Mouse (Mus musculus): ENCODE measurements around the gene Fggy. TPM values are rescaled to one million over a fixed set of nuclear protein-coding genes. Genes with fewer than 3 reads are reported as not detected.

Fggy gene
- total RNA-seq, 2 experiments from 2014 or later, result 9.4 to 10.0 TPM

- no peak for DNase-seq
These were observed 172.0 kb downstream of the Fggy start for GRCm38 (mm10) chr4:95729142-95729826.

GRCm38 (mm10) chr4:95731110-95731509 is 173.8 kb downstream of the Fggy start:
- peak in 1 of 2 experiments; percentile 15 for DNase-seq

DNA sequence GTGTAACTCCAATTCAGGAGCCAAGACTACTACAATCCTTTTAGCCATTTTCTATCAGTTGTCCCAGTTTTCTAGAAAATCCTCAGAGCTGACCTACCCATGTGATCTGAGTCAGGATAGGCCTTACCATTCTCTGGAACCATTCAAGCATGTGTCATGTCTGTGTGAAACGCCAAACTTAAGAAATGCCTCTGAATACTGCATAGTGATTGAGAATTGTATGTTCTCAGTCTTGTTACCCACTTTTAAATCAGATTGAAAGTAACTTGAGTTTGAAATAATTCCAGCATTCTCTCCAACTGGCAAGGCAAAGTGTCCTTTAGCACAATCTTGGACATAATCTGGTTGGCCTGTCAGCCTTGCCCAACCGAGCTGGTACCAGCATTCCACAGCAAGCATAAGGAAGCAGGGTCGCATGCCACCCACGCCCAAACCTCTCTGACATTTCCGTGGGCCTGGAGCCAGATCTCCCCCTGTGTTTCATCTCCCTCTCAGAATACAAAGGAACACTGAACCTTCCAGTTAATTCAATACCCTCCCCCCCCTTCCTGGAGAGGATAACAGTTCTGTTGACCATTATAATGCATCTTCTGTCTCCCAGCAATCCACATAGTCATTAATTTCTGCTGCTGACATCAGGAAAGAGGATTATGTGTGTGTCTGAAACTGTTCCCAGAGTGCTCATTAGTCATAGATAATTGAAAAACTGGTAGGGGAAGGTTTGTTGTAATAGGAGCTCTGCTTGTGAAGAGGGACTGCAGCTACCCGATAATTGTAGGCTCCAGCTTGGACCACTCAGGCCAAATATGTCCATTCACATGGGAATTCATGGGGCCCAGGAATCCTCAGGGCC is 176.3 kb downstream of the Fggy start:
- peak in 1 of 2 experiments; percentile 23 for DNase-seq

DNA sequence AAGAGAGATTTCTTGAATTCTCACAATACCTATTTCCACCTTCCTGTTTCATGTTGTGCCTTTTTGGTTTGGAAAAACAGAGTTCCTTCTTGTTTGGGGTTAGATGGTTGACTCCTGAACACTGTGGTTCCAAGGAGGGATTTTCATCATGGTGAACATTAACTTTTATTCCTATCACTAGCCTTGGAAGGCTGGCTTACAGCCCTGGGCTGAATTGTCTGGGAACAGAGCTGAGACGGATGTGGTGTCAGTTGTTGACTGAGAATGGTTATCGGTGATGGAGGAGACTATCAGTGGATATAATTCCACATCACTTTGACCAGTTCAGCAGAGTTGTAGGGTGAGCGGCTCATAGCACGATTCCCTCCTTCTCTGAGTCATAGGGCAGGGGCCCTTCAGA is 178.7 kb downstream of the Fggy start:
- no peak for DNase-seq

GRCm38 (mm10) chr4:95736674-95737073 is 179.4 kb downstream of the Fggy start:
- no peak for DNase-seq

- DNase-seq, result peak in 1 of 2 experiments; percentile 61
These were observed 180.9 kb downstream of the Fggy start for GRCm38 (mm10) chr4:95738179-95738578.

GRCm38 (mm10) chr4:95738725-95739124 is 181.4 kb downstream of the Fggy start:
- no peak for DNase-seq

DNA sequence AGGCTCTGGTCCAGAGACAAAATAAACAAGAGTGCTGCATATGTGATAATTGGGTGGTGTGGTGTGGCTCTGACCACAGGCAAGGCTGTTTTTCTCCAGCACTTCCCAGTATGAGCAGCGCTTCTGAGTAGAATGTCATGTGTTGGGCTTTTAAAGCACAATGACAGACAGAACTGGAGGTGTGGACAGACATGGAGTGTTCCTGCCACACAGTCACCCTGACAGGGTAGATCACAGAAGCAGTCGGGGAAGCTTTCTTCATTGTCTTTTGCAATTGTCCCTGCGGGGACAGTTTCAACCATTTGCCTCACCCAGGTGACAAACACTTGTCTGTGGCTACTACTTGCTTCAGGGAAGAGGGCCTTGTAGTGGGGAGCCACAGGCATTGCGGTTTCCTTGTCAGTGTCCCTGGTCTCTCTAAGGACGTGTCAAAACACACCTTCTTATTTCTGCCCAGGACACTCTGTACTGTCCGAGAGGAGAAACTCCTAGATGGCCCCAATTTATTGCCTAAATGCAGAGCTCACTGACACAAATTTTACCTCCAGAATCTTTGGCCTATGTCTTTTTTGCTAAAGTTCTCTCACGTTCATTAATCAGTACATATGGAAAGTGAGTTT is 183.9 kb downstream of the Fggy start:
- DNase-seq, result peak; percentile 36 to 38

DNA sequence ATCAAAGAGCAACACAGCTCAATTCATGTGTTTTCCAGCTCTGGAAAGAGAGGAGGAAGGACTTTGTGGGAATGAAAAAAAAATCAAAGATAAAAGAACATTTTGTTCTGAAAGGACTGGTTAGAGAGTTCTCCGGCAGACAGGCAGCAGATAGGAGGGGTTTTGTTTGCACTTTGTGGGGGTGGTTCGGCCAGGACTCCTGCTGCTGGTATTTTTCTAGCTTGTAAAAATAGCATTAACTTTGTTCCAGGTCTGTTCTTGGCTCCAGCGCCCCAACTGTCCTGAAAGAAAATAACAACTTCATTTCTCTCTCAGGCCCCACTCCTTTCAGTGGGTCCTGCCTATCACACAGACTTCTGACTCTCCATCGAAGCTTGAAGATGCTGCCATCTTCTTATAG is 185.7 kb downstream of the Fggy start:
- DNase-seq, result peak; percentile 59 to 71

DNA sequence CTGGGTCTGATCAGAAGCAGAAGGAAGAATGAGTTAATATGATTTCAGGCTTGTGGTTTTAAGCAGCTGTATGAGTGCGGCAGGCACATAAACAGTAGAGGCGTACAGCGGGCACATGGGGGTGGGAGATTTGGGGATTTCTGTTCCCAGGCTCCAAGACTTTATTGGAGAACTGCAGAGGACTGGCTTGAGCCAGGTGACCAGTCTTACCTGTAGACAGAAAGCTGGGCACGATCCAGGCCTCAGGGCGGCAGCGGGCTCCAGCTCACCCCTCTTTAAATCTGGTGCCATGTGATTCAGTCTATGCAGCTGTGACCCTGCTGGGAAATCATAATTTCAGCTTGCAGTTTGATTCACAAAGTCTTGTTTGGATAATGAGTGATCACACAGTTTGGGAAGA is 189.6 kb downstream of the Fggy start:
- DNase-seq, result no peak

DNA sequence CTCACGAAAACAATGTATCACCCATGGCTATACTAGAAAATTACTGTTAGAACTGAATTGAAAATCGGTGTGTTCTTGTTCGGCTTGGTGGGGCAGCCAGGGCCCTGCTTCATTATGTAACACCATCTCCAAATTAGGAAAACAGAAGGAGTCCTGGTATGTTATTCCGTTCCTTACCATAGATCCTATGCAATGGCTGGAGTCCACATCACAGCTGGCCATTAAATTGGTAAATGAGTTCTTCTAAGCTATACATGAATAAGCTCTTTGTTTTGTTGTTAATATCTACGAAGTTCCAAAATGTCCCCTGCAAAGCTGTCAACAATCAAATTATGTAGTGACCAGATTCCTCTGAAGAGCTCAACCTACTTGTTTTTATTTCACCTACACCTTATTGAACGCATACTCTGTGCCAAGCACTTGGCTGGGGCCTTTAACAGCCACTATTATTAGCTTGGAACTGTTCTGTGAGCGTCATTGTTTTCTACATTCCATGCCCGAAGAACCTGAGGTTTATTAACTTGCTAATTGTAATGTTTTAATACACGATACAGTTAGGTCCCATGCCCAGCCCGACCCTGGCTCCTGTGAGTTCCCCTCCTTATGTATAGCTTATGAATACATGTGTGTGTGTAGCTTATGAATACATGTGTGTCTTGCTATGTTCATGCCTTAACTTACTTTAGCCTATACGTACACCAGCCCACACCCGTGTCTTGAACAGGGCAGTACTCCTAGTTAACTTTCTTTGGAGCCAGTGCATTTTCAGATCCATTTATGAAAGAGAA is 190.3 kb downstream of the Fggy start:
- peak in 1 of 2 experiments; percentile 35 for DNase-seq

DNA sequence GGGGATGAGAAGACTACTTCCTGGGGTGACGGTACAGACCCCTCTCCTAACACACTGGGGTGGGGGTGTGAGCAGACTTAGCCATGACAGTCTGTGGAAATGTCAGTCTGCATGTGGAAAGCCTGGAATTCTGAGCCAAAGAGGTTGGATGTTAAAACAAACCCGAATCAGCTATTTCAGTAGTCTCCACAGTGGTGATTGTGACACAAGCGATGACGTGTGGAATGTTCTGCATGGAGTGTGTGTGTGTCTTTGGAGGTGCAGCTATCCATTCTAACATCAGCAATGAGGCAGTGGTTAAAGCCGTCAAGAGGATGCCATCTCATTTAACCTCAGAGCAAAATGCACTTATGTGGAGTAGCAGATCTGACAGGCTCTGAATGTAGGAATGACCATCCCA is 192.9 kb downstream of the Fggy start:
- no peak for DNase-seq

DNA sequence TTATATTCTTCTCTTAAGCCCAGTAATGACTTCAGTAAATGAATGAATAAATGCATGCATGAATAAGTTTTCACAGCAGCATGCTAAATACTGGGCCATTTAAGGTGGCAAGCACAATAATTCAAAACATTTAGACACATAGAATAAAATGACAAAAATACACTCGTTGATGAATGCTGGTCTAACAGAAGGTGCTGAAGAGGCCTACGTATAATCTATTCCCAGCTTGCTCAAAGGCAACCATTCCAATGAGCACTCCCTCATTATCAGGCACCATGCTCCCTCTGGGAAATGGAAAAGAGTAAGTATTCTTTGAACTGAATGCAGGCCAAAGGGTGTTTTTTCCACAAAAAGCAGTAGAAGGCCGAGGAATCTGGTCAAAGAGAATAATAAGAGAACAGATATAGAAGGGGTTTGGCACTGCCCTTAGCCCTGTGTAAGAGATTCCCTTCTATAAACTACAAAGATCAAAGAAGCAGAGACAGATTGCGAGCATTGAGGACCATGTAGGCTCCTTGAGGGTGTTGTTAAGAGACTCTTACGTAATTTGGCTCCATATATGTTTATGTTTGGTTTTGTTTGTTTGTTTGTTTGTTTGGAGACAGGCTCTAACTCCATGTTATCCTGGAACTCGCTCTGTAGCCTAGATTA is 195.4 kb downstream of the Fggy start:
- DNase-seq, result no peak

GRCm38 (mm10) chr4:95759027-95759731 is 201.9 kb downstream of the Fggy start:
- no peak for DNase-seq

GRCm38 (mm10) chr4:95765359-95765758 is 208.1 kb downstream of the Fggy start:
- DNase-seq, result no peak

GRCm38 (mm10) chr4:95770469-95770868 is 213.2 kb downstream of the Fggy start:
- DNase-seq, result peak in 1 of 2 experiments; percentile 28

GRCm38 (mm10) chr4:95771542-95771941 is 214.2 kb downstream of the Fggy start:
- no peak for DNase-seq

DNA sequence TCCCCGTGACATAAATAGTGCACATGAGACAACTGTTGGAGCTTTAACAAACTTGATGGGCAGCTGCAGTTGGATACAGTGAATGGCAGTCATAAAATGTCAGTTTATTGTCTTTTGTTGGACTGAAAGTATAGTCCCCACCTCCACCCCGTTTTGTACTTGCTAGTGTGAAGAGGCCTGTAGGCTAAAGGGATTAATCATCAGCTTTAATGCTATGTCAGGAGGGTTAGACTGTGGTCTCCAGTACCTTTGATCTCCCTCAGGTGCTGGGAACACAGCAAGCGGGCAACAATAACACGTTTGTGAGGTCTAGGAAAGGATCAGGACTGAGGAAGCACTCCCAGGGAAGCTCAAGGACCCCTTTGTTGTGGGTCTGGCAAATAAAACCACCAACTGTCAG is 214.6 kb downstream of the Fggy start:
- DNase-seq, result no peak

- no peak for DNase-seq
These were observed 215.4 kb downstream of the Fggy start for GRCm38 (mm10) chr4:95772663-95773062.

GRCm38 (mm10) chr4:95775574-95775973 is 218.3 kb downstream of the Fggy start:
- DNase-seq, result no peak

- DNase-seq, result no peak
These were observed 220.5 kb downstream of the Fggy start for GRCm38 (mm10) chr4:95777839-95778238.
